7 mouse cellular contexts compared by ENCODE assay signal in genomic region chr10:85184201-85184963, GRCm38 (mm10). TPM values are rescaled to one million over a fixed set of nuclear protein-coding genes. Genes with fewer than 3 reads are reported as not detected.
DNase-seq lines count a peak whose midpoint lies in the region; ATAC-seq and TF ChIP-seq lines count a peak whose summit lies in the region.

No protein-coding gene starts in this region.

- H3K36me3 ChIP-seq in hindbrain, embryonic 12.5 days = no peaks in the 10 kb centered on the region
- H3K36me3 ChIP-seq in limb, embryonic 10.5 days = no peaks in the 10 kb centered on the region
- no peaks in the 10 kb centered on the region for H3K36me3 ChIP-seq in midbrain, embryonic 10.5 days
- no peaks in the 10 kb centered on the region for H3K36me3 ChIP-seq in small intestine, adult 2 months (ENCODE audit: control insufficient read depth, insufficient read depth, low read length)

- H3K27me3 ChIP-seq in hindbrain, embryonic 12.5 days = no peaks in the 10 kb centered on the region
- no peaks in the 10 kb centered on the region for H3K27me3 ChIP-seq in limb, embryonic 10.5 days (ENCODE audit: low read depth, poor library complexity, severe bottlenecking)
- no peaks in the 10 kb centered on the region for H3K27me3 ChIP-seq in midbrain, embryonic 10.5 days (ENCODE audit: low read depth, poor library complexity, severe bottlenecking)
- no peaks in the 10 kb centered on the region for H3K27me3 ChIP-seq in small intestine, adult 2 months (ENCODE audit: control insufficient read depth, insufficient read depth, low read length)

- H3K4me3 ChIP-seq in hindbrain, embryonic 12.5 days = peak overlapping the region; percentile 92
- H3K4me3 ChIP-seq in limb, embryonic 10.5 days = peak overlapping the region; percentile 92
- H3K4me3 ChIP-seq in midbrain, embryonic 10.5 days = peak overlapping the region; percentile 75
- H3K4me3 ChIP-seq in small intestine, adult 2 months (ENCODE audit: low read depth, low read length) = peak overlapping the region; percentile 72

- peaks cover 9% of the 10 kb centered on the region for H3K4me1 ChIP-seq in hindbrain, embryonic 12.5 days
- H3K4me1 ChIP-seq in limb, embryonic 10.5 days = peaks cover 17% of the 10 kb centered on the region
- H3K4me1 ChIP-seq in midbrain, embryonic 10.5 days = peaks cover 22% of the 10 kb centered on the region
- peaks cover 2% of the 10 kb centered on the region; the same call in 1 of the 2 replicates for H3K4me1 ChIP-seq in small intestine, adult 2 months (ENCODE audit: control insufficient read depth, insufficient read depth, insufficient read length, low read length)

- WGBS in hindbrain, embryonic 12.5 days = under 1% methylated on average over 94 of the region's 95 CpGs
- WGBS in limb, embryonic 10.5 days = under 1% methylated on average over 95 of the region's 95 CpGs
- under 1% methylated on average over 94 of the region's 95 CpGs for WGBS in midbrain, embryonic 10.5 days
- under 1% methylated on average over 95 of the region's 95 CpGs for WGBS in small intestine, adult 2 months

- peak overlapping the region; percentile 86 for H3K9ac ChIP-seq in hindbrain, embryonic 12.5 days

- peak overlapping the region; percentile 100 for H3K4me2 ChIP-seq in hindbrain, embryonic 12.5 days (replicated peaks)

- H3K9me3 ChIP-seq in hindbrain, embryonic 12.5 days (replicated peaks) = no peaks in the 10 kb centered on the region
- no peaks in the 10 kb centered on the region for H3K9me3 ChIP-seq in limb, embryonic 10.5 days (replicated peaks)
- no peaks in the 10 kb centered on the region for H3K9me3 ChIP-seq in midbrain, embryonic 10.5 days (replicated peaks)

- H3K27ac ChIP-seq in hindbrain, embryonic 12.5 days = peak overlapping the region; percentile 91
- peak overlapping the region; percentile 96 for H3K27ac ChIP-seq in limb, embryonic 10.5 days
- H3K27ac ChIP-seq in midbrain, embryonic 10.5 days (replicated peaks) = peak overlapping the region; percentile 97
- H3K27ac ChIP-seq in small intestine, adult 2 months (ENCODE audit: insufficient read depth, low read depth, low read length) = peak overlapping the region; percentile 56

- peak; percentile 59 for DNase-seq in cerebellum, adult 8-10 months
- peak; percentile 65 for DNase-seq in limb, embryonic 10.5 days (ENCODE audit: low spot score)
- no peak for DNase-seq in midbrain, embryonic 10.5 days (ENCODE audit: low spot score)

- peak; percentile 41 for ATAC-seq in activated CD4-positive, CD25-positive, alpha-beta regulatory T cell, adult 4 months
- peak; percentile 33 for ATAC-seq in frontal cortex, adult (ENCODE audit: low TSS enrichment)
- peak; percentile 59 for ATAC-seq in hindbrain, embryonic 12.5 days (ENCODE audit: low FRiP score)

- no peak for TF ChIP-seq POLR2A in small intestine, adult 2 months (IDR thresholded peaks at IDR 0.05; ENCODE audit: low read depth, low read length)

- no peak for TF ChIP-seq CTCF in small intestine, adult 2 months (IDR thresholded peaks at IDR 0.05; ENCODE audit: extremely low read depth, insufficient read length, insufficient replicate concordance, low read depth, low read length)

RNA-seq across cellular contexts. Expression of gene Cry1, which starts 0.5 kb away (rescaled TPM):
- polyA plus RNA-seq in activated CD4-positive, CD25-positive, alpha-beta regulatory T cell, adult 4 months (2017; shearing (Covaris generic)) = 1 to 10 TPM; 6.1 to 7.0 TPM
- polyA plus RNA-seq in hindbrain, embryonic 12.5 days (2016; fragmentation: Nextera tagmentation; extraction: Ambion mirVana) = 37.5 and 37.8 TPM in 2 replicates
- polyA plus RNA-seq in limb, embryonic 10.5 days (2016; fragmentation: Nextera tagmentation; extraction: Ambion mirVana) = 36.2 and 38.0 TPM in 2 replicates
- polyA plus RNA-seq in midbrain, embryonic 10.5 days (2016; fragmentation: Nextera tagmentation; extraction: Ambion mirVana) = 33.5 and 35.9 TPM in 2 replicates
- 6.5 and 14.7 TPM in 2 replicates for polyA plus RNA-seq in small intestine, adult 2 months (2012; rRNA removed)

RNA-seq across cellular contexts. Expression of gene Mterf2, which starts 56.6 kb away (rescaled TPM):
- 10 to 100 TPM; 19.3 to 20.2 TPM for polyA plus RNA-seq in activated CD4-positive, CD25-positive, alpha-beta regulatory T cell, adult 4 months (2017; shearing (Covaris generic))
- 30.8 and 34.6 TPM in 2 replicates for polyA plus RNA-seq in hindbrain, embryonic 12.5 days (2016; fragmentation: Nextera tagmentation; extraction: Ambion mirVana)
- 22.5 and 25.1 TPM in 2 replicates for polyA plus RNA-seq in limb, embryonic 10.5 days (2016; fragmentation: Nextera tagmentation; extraction: Ambion mirVana)
- polyA plus RNA-seq in midbrain, embryonic 10.5 days (2016; fragmentation: Nextera tagmentation; extraction: Ambion mirVana) = 24.8 and 30.6 TPM in 2 replicates
- 2.2 and 2.5 TPM in 2 replicates for polyA plus RNA-seq in small intestine, adult 2 months (2012; rRNA removed)
